Mouse (Mus musculus) kidney, postnatal 4 days (tissue): ENCODE measurements at regions not wholly inside any gene's neighbourhood (a gene's known extent, or its start where the extent isn't known, plus 50 kb on each side); places are given as distances from the start of the nearest gene placed in this dataset.
A peak's percentile ranks its signal among the peaks of the same experiment; 100 is the strongest.

Experiments
- DNase-seq, 2 experiments: peaks; one replicate each; pipeline ENCODE4 v3.0.0; 2021; ENCODE audit warnings: mixed read lengths in 2 of 2

GRCm38 (mm10) chr14:58487836-58488235 is 417.5 kb downstream of the Fgf9 start:
- no peak for DNase-seq

GRCm38 (mm10) chr14:58480454-58480853 is 410.1 kb downstream of the Fgf9 start:
- no peak for DNase-seq

DNA sequence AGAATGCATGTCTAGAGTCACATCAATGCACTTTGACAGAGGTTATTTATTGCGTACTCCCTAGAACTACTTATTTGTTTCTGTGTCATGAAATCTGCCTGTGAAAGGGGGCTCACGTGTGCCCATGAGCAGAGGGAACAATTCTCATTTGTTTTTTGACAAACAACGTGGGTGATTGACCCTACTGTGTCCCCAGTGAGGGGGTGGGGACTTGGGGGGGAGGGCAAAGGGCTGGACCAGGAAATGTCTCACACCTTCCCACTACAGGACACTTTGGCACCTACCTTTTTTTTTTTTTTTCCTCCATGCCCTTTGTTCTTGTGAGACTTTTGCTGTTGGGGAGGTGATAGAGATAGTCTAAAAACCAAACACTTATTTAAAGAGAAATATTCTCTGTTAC is 400.3 kb downstream of the Fgf9 start:
- no peak for DNase-seq

DNA sequence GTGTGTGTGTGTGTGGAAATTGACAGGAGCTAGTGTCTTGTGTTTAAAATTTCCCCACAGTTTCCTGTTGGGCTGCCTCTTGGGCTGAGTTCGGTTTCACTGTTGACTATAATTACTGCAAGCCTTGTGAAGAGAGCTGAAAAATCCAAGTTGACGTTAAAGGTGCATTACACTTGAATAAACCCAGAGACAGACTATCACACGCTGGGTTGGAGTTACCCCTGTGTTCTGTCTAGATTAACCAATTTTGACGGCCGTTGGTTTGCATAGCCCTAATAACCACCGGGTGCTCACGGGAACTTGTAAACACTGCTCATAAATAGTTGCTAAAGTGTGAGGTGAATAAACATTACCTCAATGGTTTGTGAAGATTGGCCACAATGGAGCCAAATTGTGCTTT is 398.1 kb downstream of the Fgf9 start:
- no peak for DNase-seq

GRCm38 (mm10) chr14:58467856-58468255 is 397.5 kb downstream of the Fgf9 start:
- DNase-seq = no peak

DNA sequence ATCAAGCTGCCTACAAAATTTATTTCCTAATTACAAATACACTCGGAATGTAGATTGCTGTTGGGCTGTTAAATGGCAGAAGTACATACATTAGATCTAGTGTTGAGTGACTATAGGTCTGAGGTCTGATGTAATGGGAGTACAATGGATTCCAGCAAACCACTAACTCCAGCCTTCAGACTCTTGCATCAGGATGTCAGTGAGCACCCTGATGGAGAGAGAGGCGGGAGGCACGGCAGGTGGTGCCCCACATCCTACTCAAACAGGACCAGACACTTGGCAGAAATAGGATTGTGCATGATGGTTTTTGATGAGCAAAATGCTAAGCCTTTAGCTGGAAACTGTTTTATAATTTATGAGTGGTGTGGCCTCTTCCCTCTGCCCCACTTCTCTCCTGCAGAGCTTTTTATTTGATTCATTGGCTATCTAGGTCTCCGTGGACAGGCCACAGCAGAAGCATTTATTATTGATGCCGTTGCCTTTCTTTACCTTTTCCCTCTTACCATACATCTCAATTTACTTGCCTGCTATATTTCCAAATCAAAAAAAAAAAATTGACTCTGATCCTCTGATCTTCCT is 376.5 kb downstream of the Fgf9 start:
- DNase-seq = no peak

DNA sequence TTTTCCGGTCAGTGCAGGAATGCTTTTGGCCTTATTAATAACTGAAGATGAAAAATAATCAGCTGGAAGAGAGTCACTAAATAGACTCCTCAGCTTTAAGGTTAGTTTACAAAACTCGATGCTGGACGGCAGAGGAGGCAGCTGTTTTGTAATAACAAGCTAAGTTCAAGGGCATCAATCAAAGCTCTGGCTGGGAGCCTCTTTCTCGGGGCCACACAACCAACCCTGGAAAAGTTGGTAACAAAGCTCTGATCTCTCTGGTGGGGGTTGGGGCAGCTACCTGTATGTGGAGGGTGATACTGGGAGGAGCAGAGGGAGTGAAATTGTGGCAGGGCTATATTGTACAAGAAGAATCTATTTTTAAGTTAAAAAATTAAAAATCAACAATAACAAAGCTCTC is 374.1 kb downstream of the Fgf9 start:
- DNase-seq = no peak

GRCm38 (mm10) chr14:58442501-58442900 is 372.2 kb downstream of the Fgf9 start:
- DNase-seq = no peak

DNA sequence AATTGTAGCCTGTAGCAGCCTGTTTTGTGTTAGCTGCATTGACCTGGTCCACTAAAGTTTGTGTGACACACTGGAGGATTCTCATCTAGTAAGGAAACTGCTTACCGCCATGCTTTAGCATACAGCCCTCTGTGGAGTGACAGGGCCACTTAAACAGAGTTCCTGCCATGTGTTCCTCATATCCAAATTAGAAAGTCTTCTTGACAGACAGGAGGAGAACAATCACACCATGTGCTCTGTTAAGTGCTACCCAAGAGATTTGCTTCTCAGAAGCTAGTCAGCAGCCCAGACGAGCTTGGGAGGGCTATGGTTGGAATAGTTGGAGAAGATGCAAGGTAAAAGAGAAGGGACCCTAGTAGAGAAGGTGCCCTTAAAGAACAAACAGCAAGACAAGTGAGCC is 369.6 kb downstream of the Fgf9 start:
- DNase-seq = no peak

DNA sequence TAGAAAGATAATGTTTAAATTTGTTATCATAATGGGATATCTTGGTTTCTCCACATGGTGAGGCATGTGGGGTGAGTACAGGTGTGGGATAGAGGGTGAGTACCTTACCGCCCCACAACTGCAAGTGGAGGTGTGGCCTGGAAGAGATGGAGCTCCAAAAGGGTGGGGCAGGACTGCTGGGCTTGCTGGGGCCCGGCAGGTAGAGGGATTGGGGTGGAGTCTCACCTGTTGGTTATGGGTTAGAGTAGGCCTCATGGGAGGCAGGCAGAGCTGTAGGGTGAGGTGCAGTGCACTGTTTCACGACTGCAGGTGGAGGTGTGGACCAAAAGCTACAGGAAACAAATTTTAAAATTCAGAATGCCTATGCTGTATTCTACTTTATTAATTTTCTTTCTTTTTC is 365.7 kb downstream of the Fgf9 start:
- DNase-seq = no peak

DNA sequence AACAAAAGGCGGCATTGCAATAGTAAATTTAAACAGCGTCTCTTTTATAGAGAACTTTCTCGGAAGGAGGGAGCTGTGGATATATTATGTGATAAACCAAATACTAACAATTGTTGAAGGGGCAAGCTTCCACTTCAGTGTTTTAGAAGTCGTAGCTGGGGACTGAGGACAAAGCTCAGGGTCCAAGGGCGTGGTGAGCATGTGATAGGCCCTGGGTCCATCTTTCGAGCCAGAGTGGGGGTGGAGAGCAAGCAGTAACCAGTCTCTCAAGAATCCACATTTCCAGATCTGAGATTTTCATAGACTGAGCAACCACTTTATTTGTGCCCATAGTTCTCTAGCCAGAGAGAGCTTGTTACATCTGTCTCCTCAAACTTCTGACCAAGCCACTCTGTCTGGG is 356.1 kb downstream of the Fgf9 start:
- no peak for DNase-seq

GRCm38 (mm10) chr14:58421904-58422303 is 351.6 kb downstream of the Fgf9 start:
- DNase-seq = no peak

GRCm38 (mm10) chr14:58417545-58417944 is 347.2 kb downstream of the Fgf9 start:
- no peak for DNase-seq

- DNase-seq = peak in 1 of 2 experiments; percentile 7
Observed at GRCm38 (mm10) chr14:58392055-58392726, 321.8 kb downstream of the Fgf9 start.

DNA sequence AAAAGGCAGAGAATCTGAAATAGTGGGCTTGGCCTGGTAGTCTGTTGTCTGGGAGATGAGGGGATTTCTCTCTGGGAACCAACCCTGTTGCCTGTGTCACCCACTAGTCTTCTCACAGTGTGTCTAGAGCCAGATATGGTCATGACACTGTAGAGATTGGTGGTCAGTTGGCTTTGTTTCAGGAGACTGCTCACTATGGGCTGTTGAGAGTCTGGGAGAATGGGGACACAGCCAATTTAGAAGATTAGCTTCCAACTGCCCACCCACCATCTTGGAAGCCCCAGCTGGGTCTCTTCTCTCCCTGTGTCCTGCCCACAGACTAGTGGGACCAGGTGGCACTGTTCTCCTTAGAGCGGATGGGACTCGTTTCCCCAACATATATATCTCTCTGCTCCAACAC is 320.4 kb downstream of the Fgf9 start:
- DNase-seq = no peak

DNA sequence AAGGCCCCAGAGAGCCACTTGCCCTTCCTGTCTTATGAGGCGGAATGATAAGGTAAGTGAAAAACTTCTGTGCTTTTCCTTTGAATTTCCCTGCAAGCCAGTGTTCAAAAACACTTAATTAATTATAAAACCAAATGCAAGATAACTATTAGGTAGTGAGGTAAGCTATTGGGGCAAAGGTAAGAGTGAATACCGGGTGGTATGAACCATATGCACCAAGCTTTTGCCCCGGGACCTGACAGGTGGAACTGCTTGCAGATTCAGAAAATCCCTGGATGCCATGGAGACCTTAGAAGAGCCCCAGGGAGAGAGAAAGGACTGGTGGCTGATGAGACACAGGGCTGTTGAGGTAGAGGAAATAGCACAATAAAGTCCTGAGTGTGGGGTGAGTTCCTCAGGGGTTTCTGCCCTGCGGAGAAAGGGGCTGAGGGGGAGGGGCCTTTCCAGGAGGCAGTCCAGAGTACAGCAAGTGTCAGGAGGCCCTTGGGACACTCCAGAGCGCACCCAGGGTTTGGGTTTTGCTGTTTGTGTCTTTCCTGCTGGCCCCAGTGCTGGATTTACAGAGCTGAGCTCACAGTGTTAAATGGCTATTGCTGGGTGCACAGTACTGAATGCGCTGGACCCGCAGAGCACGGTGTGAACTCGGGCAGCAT is 317.1 kb downstream of the Fgf9 start:
- peak in 1 of 2 experiments; percentile 45 for DNase-seq

DNA sequence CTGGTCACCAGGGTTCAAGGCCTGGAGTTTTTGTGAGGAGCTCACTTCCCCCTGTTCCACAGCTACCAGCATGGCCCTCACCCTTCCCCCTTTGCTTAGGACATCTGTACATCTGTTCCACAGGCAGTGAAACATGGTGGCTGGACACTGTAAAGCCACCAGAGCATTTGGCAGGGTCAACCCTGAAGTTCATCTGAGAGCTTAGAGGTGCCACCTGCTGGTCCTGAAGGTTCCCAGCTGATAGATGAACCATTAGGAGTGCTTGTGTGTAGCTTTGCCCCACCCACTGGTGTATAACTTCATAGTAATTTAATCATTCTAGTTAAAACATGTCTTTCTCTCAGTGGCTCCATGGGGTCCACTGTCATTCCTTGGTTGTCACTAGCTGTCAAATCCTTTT is 304.7 kb downstream of the Fgf9 start:
- peak in 1 of 2 experiments; percentile 9 for DNase-seq

- no peak for DNase-seq
Observed at GRCm38 (mm10) chr14:58356824-58357223, 286.5 kb downstream of the Fgf9 start.

DNA sequence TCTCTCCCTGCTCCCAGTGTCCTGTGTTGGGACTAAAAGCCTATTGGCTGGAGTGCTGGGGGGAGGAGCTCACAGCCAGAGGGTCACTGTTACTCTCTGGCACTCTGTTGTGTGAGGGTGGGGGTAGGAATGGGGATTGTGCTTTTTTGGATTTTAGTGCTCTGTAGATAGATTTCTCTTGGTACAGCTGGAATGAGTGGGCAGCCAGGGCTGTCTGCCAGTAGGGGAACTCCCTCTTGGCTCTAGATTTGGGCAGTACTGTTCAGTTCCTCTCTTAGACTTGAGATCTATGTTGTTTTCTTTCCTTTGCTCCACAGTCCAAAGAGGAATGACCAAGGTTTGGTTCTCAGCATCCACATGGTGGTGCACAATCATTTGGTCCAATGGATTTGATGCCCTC is 282.6 kb downstream of the Fgf9 start:
- no peak for DNase-seq

DNA sequence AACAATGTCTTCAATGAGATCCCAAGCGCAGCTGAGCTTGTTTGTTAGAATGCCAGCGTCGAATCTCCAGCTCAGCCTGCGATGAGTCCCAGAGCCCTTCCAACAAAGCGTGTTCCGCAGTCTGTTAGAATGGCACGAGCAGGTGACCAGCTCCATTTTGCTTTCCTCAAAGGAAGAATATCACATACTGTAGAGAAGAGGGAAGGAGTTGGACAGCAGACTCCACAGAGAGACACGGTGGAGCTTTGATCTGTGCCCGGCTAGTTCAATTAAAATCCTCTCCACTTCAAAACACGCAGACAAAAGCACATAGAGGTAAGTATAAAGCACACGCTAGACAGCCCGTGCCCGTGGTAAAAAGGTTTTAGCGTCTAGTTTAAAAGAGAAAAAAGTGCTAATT is 265.8 kb downstream of the Fgf9 start:
- no peak for DNase-seq

DNA sequence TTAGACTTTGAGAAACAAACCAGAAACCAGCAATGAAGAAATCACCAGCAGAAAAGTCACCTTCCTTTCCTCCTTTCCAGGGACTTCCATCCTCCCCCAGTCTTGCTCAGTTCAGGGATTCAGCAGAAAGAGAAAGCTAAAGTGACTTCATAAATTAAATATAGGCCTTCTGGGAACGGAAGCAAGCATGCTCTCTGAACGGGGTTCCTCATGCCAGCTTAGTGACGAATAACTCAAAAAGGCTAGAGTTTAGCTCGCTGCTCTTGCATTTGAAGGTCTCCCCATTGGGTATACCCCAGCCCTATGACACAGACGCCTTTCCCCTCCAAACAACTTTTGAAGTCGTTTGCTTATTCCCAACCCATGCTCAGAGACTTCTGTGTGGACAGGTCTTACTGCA is 252.8 kb downstream of the Fgf9 start:
- DNase-seq = no peak

DNA sequence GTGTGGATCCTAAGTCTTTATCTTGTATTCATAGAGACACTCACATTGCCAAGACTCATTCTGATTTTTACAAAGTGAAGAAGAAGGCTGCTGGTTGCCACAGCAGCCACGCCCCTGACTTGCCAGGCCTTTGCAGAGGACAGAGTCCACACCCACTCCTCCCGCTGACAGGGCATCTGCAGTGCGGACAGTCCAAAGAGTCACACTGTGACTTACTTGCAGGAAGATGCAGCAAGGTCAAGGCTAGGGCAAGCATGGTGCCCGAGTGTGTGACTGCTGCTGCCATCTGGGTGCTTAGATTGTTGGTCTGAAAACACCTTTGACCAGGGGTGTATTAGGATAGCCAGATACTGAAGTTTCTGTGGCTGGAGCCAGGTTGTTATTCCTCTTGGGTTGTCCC is 252.1 kb downstream of the Fgf9 start:
- DNase-seq = peak in 1 of 2 experiments; percentile 29

GRCm38 (mm10) chr14:58321875-58322274 is 251.5 kb downstream of the Fgf9 start:
- DNase-seq = no peak

- DNase-seq = no peak
Observed at GRCm38 (mm10) chr14:58321234-58321633, 250.9 kb downstream of the Fgf9 start.
